Mouse (Mus musculus): ENCODE measurements around the gene Kif21a.

Kif21a gene

GRCm38 (mm10) chr15:91017261-91018160 is 32.2 kb downstream of the Kif21a start:
- no peak for DNase-seq

GRCm38 (mm10) chr15:91016366-91016765 is 33.4 kb downstream of the Kif21a start:
- no peak for DNase-seq

GRCm38 (mm10) chr15:91012793-91013580 is 36.8 kb downstream of the Kif21a start:
- DNase-seq, result no peak

GRCm38 (mm10) chr15:91010218-91010617 is 39.5 kb downstream of the Kif21a start:
- DNase-seq, result no peak

GRCm38 (mm10) chr15:91007123-91007830 is 42.5 kb downstream of the Kif21a start:
- DNase-seq, result no peak

GRCm38 (mm10) chr15:91004726-91005125 is 45.0 kb downstream of the Kif21a start:
- DNase-seq, result no peak

GRCm38 (mm10) chr15:91001037-91001616 is 48.6 kb downstream of the Kif21a start:
- no peak for DNase-seq

- DNase-seq, result no peak
These were observed 49.3 kb downstream of the Kif21a start for GRCm38 (mm10) chr15:91000280-91001036.

- no peak for DNase-seq
These were observed 56.9 kb downstream of the Kif21a start for GRCm38 (mm10) chr15:90992871-90993270.

GRCm38 (mm10) chr15:90992388-90992787 is 57.4 kb downstream of the Kif21a start:
- DNase-seq, result no peak

- no peak for DNase-seq
These were observed 57.9 kb downstream of the Kif21a start for GRCm38 (mm10) chr15:90991843-90992242.

- no peak for DNase-seq
These were observed 62.0 kb downstream of the Kif21a start for GRCm38 (mm10) chr15:90987714-90988250.

GRCm38 (mm10) chr15:90975914-90976313 is 73.8 kb downstream of the Kif21a start:
- no peak for DNase-seq

GRCm38 (mm10) chr15:90971914-90972767 is 77.6 kb downstream of the Kif21a start:
- no peak for DNase-seq

GRCm38 (mm10) chr15:90963320-90963719 is 86.4 kb downstream of the Kif21a start:
- no peak for DNase-seq

GRCm38 (mm10) chr15:90962548-90962947 is 87.2 kb downstream of the Kif21a start:
- DNase-seq, result no peak

GRCm38 (mm10) chr15:90960831-90961554 is 88.8 kb downstream of the Kif21a start:
- DNase-seq, result no peak

- DNase-seq, result no peak
These were observed 98.4 kb downstream of the Kif21a start for GRCm38 (mm10) chr15:90951383-90951782.

- no peak for DNase-seq
These were observed 111.3 kb downstream of the Kif21a start for GRCm38 (mm10) chr15:90938469-90938868.

GRCm38 (mm10) chr15:90935579-90935978 is 114.2 kb downstream of the Kif21a start:
- DNase-seq, result peak; percentile 22
